Mouse (Mus musculus) midbrain, embryonic 15.5 days (tissue): ENCODE results near the gene Ccl27b. TPM values are rescaled to one million over a fixed set of nuclear protein-coding genes. Genes with fewer than 3 reads are reported as not detected.
"Not testable (repeated sequence)": the region's sequence is repeated elsewhere in the genome, so short reads cannot be mapped to it uniquely, and the experiment has no call there.

ENCODE experiments used
- ATAC-seq: fragments of 200-750 bp; cut with Nextera tagmentation; replicated peaks from 2 replicates; pipeline ENCODE4 v1.8.0; 2017; ENCODE audit warnings: moderate TSS enrichment
- H3K27ac ChIP-seq: fragments of 300-500 bp; sonication (generic); 2 replicates; pipeline ENCODE4 v1.5.1; 2015; ENCODE audit warnings: mild to moderate bottlenecking, inconsistent platforms
- H3K27me3 ChIP-seq: fragments of 300-500 bp; sonication (generic); replicated peaks from 2 replicates; pipeline ENCODE4 v1.6.1; 2015; ENCODE audit warnings: inconsistent platforms
- H3K36me3 ChIP-seq: fragments of 300-500 bp; sonication (generic); replicated peaks from 2 replicates; pipeline ENCODE4 v1.6.1; 2015; ENCODE audit warnings: inconsistent platforms
- H3K4me1 ChIP-seq: fragments of 300-500 bp; sonication (generic); 2 replicates; pipeline ENCODE4 v1.6.1; 2015; ENCODE audit warnings: inconsistent platforms
- H3K4me2 ChIP-seq: fragments of 300-500 bp; sonication (generic); 2 replicates; pipeline ENCODE4 v1.6.1; 2015; ENCODE audit warnings: inconsistent platforms, mild to moderate bottlenecking, moderate library complexity
- H3K4me3 ChIP-seq: fragments of 300-500 bp; sonication (generic); 2 replicates; pipeline ENCODE4 v1.5.1; 2015; ENCODE audit warnings: mild to moderate bottlenecking, inconsistent platforms
- H3K9ac ChIP-seq: fragments of 300-500 bp; sonication (generic); 2 replicates; pipeline ENCODE4 v1.6.1; 2015; ENCODE audit warnings: mild to moderate bottlenecking, inconsistent platforms
- H3K9me3 ChIP-seq: fragments of 300-500 bp; sonication (generic); 2 replicates; pipeline ENCODE4 v1.6.1; 2016; ENCODE audit warnings: inconsistent platforms
- WGBS: fragments of 180-500 bp; shearing (Covaris S2); methylation state at CpG from one replicate; pipeline ENCODE4 v1.1.7; 2015; ENCODE audit warnings: mixed read lengths; 5-methylcytosine and 5-hydroxymethylcytosine counted together
- polyA plus RNA-seq: library from polyadenylated mRNA; unstranded; fragments of >200 nt; fragmentation: Nextera tagmentation; extraction: Ambion mirVana; gene quantifications from 2 replicates; pipeline ENCODE4 v1.2.1, GENCODE M21; 2015

Gene Ccl27b
- polyA plus RNA-seq = 0.66 TPM in 1 of 2 replicates, not detected in the other

DNA sequence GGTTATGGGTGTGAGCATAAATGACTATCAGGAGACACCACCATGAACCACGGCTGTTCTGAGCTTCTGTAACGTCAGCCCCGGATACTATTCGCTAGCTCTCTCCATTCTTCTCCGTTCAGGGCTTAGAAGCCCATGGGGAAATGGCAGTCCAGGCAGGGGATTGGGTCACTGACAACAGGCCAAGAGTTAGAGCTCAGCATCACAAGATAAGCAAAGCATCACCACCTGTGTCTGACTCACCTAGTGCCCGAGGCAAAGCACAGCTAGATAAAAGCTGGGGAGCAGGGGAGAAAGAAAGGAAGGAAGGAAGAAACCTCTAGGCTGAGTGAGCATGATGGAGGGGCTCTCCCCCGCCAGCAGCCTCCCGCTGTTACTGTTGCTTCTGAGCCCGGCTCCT lies at the start of gene Ccl27b:
Ccl27b (plus strand) TSS at position 301 of the 400 bp plus-strand sequence.
- not testable (repeated sequence) for ATAC-seq, H3K4me2 ChIP-seq, H3K36me3 ChIP-seq, H3K9me3 ChIP-seq, H3K9ac ChIP-seq, H3K27me3 ChIP-seq, H3K27ac ChIP-seq, H3K4me1 ChIP-seq, H3K4me3 ChIP-seq
- no CpG with 5 or more reads among the region's 9 CpGs for WGBS

DNA sequence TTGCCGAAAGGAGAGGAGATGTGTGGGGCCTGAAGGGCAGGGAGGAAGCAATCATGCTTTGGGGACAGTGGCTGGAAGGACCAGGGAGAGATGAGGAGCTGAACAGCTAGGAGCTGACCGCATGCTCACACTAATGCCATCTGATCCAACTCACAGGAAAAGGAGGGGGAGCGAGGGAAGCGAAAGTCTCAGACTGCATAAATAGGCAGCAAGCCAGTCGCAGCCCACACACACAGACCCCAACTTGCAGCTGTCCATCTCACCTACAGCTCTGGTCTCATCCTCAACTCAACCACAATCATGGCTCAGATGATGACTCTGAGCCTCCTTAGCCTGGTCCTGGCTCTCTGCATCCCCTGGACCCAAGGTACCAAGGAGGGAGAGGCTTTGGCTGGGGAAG lies 43.2 kb upstream of the Ccl27b start, which contains the start of gene Gm10591:
Gm10591 (plus strand) TSS at position 301 of the 400 bp plus-strand sequence.
- ATAC-seq, H3K4me1 ChIP-seq, H3K27me3 ChIP-seq, H3K36me3 ChIP-seq, H3K27ac ChIP-seq, H3K4me2 ChIP-seq, H3K9me3 ChIP-seq, H3K4me3 ChIP-seq, H3K9ac ChIP-seq: not testable (repeated sequence)
- no CpG with 5 or more reads among the region's 5 CpGs for WGBS

DNA sequence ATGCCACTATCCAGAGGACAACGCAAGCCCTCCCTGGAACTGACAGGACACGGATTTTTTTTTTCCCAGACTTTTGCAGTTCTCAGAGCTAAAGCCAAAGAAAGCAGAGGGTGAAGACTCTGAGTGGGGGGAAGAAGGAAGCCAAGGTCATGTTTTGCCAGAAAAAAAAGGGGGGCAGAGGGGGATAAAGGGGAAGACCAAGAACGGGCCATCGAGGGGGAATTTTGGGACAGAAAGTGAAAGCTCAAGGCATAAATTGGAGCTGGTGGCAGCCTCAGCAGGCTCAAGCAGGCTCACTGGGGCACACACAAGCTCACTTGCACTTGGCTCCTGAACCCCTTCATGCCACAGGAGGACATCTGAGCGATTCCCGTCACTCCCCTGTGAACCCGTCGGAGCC lies 25.6 kb upstream of the Ccl27b start, which contains the start of gene Gm2564:
Gm2564 (plus strand) TSS at position 301 of the 400 bp plus-strand sequence.
- not testable (repeated sequence) for H3K4me1 ChIP-seq, ATAC-seq, H3K4me3 ChIP-seq, H3K9me3 ChIP-seq, H3K4me2 ChIP-seq, H3K27me3 ChIP-seq, H3K9ac ChIP-seq, H3K36me3 ChIP-seq, H3K27ac ChIP-seq
- no CpG with 5 or more reads among the region's 8 CpGs for WGBS

DNA sequence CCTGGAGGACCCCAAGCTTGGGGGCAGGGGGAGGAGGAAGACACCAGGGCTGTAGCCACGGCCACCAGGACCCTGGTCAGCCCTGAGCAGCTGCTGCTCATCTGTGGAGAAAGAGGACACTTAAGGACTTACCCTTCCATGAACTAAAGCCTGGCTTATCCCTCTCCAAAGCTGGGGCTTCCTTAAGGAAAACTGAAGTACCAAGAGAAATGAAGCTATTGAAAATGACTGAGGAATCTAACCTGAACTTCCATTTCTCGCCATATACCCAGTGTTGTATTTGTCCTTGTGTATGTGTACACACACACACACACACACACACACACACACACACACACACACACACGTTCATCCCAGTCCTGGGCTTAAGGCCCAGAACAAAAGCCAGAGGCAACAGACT lies 6.7 kb downstream of the Ccl27b start, which contains the start of gene Il11ra2:
Il11ra2 (minus strand) TSS at position 101 of the 400 bp plus-strand sequence.
- H3K4me2 ChIP-seq, ATAC-seq, H3K9ac ChIP-seq, H3K27ac ChIP-seq, H3K27me3 ChIP-seq, H3K4me1 ChIP-seq, H3K9me3 ChIP-seq, H3K4me3 ChIP-seq, H3K36me3 ChIP-seq: not testable (repeated sequence)
- WGBS = no CpG with 5 or more reads among the region's 3 CpGs

DNA sequence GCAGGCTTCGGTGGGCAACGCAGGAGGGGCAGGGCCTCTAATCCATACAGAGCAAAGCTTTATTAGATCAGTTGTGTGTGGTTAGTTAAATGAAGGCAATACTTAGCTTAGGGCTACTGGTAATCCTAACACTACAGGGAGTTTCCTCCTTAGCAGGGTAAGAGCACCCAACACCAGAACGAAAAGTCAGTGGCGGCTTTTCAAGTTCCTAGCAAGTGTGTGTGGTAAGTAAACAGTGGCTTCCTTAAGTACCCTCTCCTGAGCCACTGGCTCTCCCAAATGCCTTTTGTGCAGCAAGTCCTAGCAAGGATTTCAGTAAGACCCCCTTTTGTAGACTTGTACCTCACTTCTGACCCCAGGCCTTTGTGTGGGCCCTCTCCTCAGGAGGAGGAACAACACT lies 20.4 kb downstream of the Ccl27b start:
- H3K27me3 ChIP-seq, ATAC-seq, H3K4me2 ChIP-seq, H3K27ac ChIP-seq, H3K9ac ChIP-seq, H3K9me3 ChIP-seq, H3K36me3 ChIP-seq, H3K4me1 ChIP-seq, H3K4me3 ChIP-seq: not testable (repeated sequence)
- WGBS = no CpG with 5 or more reads among the region's 4 CpGs

DNA sequence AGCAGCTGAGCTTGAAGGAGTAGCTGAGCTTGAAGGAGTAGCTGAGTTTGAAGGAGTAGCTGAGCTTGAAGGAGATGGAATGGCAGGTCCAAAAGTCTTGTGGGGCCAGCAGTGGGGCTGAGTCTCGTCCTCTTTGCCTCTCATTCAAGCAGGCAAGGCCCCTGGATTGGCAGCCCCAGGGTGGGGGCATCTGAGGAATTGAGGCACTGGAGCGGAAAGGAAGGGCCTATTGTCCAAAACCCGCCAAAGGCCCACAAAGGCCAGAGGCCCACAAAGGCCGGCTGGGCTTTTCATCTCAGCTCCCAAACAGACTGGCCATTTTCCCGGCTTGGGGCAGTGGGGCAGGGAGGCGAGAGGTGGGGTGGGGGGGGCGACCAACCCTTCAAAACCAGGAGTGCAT lies 24.3 kb downstream of the Ccl27b start:
- WGBS = no CpG with 5 or more reads among the region's 7 CpGs
- not testable (repeated sequence) for H3K36me3 ChIP-seq, H3K4me2 ChIP-seq, H3K9ac ChIP-seq, H3K27me3 ChIP-seq, H3K9me3 ChIP-seq, H3K27ac ChIP-seq, H3K4me1 ChIP-seq, H3K4me3 ChIP-seq, ATAC-seq

DNA sequence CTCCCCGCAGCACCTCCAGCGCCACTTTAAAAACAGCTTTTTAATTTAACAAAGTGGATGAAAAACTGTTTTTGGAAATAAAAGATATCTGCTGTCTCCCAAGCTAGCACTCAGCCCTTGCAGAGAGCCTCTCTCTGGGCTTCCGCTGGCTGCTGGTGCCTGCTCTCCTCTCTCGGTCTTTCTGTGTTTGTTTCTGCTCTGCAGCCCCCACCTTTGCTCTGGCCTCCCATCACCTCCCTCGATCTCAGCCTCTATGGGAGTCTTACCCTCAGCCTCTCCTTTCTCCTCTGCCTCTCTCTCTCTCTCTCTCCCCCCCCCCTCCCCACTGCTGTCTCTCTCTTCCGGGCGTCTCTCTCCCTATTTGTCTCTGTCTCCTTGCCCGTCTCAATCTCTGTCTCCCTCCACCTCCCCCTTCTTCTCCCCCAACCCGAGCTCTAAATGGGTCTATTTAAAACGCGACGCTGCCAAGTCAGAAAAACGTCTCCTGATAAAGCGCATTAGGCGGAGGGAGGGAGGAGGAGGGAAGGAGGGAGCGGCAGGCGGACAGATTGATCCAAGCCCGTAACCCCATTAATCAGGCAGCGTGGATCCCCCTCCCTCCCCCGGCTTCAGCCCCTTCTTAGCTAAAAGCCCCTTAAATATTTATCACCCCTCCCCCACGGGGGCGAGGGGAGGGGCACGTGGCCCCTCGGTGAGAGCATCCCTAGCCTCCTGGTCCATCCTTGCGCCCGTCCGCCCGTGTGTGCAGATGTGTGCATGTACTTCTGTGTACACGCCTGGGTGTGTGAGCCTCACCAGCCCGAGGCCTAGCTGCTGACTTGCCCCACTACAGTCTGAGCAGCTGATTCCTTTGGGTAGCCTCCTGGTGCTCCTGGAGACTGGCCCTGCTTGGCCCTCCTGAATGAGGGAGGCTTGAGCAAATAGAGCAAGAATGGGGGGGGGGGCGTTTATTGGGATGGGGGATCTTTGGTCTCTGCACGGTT lies 25.6 kb downstream of the Ccl27b start:
- H3K4me2 ChIP-seq, H3K9ac ChIP-seq, H3K27me3 ChIP-seq, H3K9me3 ChIP-seq, H3K4me3 ChIP-seq, H3K27ac ChIP-seq, H3K36me3 ChIP-seq, H3K4me1 ChIP-seq: not testable (repeated sequence)
- ATAC-seq = peak; percentile 58
- WGBS = no CpG with 5 or more reads among the region's 32 CpGs

DNA sequence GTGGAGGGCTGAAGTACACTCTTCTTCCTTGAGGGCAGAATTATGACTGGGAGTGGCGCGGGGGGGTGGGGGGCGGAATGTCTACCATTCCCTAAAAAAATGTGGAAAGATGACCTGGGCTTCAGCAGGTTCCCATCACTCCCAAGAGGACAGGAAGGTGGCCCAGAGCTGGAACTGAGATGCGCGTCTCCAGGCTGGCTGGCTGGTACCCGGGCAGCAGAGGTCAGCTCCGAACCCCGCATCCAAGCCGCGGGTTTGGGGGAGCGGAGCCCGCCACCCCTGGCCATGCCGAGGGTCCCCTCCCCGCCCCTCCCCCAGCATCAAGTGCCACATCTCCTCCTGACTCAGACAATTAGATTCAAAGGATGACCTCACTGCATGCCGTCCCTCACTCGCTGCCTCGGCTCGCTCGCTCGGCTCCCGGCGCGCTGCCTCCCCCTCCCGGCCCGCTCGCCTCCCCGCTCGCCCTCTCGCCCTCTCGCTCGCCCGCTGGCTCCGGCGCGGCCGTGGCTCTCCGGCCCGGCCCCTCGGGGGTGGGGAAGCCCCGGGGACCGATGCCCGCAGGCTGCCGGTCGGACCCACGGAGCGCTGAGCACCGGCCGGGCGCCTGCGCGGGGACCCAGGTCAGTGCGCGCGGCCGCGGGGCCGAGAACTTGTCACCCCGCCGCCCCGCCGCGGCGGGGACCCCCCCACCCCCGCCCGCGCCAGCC lies 26.6 kb downstream of the Ccl27b start:
- no CpG with 5 or more reads among the region's 66 CpGs for WGBS
- H3K27ac ChIP-seq, H3K4me1 ChIP-seq, H3K27me3 ChIP-seq, H3K4me2 ChIP-seq, H3K9ac ChIP-seq, H3K4me3 ChIP-seq, H3K9me3 ChIP-seq, H3K36me3 ChIP-seq: not testable (repeated sequence)
- peak; percentile 71 for ATAC-seq

DNA sequence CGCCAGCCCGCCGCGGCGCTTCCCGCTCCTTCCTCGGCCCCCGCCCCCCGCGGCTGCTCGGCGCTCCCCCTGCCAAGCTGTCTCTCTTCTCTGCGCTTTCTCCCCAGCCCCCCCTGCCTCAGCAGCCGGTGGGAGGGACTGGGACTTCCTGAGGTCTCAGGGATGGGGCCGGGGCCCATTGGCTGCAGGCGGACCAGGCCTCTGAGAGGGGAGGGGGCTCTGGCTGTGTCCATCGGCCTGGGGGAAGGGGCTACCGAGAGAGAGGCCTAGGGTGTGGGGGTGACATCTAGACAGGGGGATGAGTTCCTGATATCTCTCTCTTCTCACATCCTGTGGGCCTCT lies 27.1 kb downstream of the Ccl27b start:
- peak; percentile 58; the same call in 1 of the 2 replicates for ATAC-seq
- not testable (repeated sequence) for H3K36me3 ChIP-seq, H3K4me2 ChIP-seq, H3K9ac ChIP-seq, H3K4me1 ChIP-seq, H3K27ac ChIP-seq, H3K27me3 ChIP-seq, H3K9me3 ChIP-seq, H3K4me3 ChIP-seq
- no CpG with 5 or more reads among the region's 18 CpGs for WGBS

Other genes starting within 250 kb of the Ccl27b start
- not detected in 2 replicates for gene Gm21586, start 215.9 kb upstream of the Ccl27b start, polyA plus RNA-seq
- 0.11 and 0.32 TPM in 2 replicates for gene Gm2163, start 188.5 kb upstream of the Ccl27b start, polyA plus RNA-seq
- gene Fam205a2, start 127.1 kb upstream of the Ccl27b start, polyA plus RNA-seq = not detected in 2 replicates
- not detected in 2 replicates for gene Gm10591, start 43.1 kb upstream of the Ccl27b start, polyA plus RNA-seq
- gene Gm2564, start 25.5 kb upstream of the Ccl27b start, polyA plus RNA-seq = 0.34 and 0.41 TPM in 2 replicates
- not detected in 2 replicates for gene Il11ra2, start 6.6 kb downstream of the Ccl27b start, polyA plus RNA-seq
- gene 4930578G10Rik, start 80.3 kb downstream of the Ccl27b start, polyA plus RNA-seq = 0.61 TPM in 1 of 2 replicates, not detected in the other
- gene Ccl19, start 101.3 kb downstream of the Ccl27b start, polyA plus RNA-seq = not detected in 2 replicates
- 1.0 and 1.2 TPM in 2 replicates for gene Ccl21a, start 118.7 kb downstream of the Ccl27b start, polyA plus RNA-seq
- not detected in 2 replicates for gene Fam205a1, start 198.6 kb downstream of the Ccl27b start, polyA plus RNA-seq
- gene Gm12394, start 201.5 kb downstream of the Ccl27b start, polyA plus RNA-seq = 0.51 and 0.61 TPM in 2 replicates
- gene Fam205c, start 219.0 kb downstream of the Ccl27b start, polyA plus RNA-seq = 1.9 and 2.1 TPM in 2 replicates